Mouse (Mus musculus): ENCODE measurements around the gene Spock2.

Gene Spock2

DNA sequence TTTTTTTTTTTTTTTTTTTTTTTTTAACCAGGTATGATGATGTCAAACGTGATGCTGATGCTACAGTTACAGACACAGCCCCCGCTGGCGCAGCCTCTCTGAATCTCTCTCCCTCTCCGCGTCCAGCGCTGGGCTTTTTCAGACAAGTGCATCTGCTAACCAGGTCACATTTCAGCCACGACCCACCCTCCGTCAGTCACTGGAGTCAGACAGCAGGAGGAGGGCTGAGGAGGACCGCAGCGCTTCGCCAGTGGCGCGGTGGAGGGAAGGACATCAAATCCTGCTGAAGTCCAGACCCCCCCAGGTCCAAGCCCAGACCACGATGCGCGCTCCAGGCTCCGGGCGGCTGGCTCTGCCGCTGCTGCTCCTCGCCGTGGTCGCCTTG lies at the start of gene Spock2:
Gene Spock2, plus strand, starts transcription at position 74 of the 385 bp plus-strand sequence.
- peak; percentile 70 for DNase-seq (ENCODE audit: low spot score)

DNA sequence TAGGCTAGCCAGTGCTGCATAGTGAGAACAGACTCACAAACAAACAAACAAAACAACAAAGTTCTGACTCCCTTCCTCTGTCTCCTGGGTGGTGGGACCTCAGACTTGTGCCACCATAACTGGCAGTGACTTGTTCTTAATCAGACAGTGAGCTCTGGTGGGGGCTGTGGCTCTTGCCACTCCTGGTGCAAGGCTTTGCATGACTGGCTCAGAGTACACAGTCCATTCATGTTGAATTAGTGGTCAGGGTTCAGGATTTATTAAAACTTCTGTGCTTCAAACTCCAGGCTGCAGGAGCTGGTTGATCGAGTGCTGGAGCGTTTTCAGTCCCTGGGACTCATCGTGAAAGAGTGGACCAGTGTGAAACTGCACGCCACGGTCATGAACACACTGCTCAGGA lies 43.8 kb upstream of the Spock2 start:
- DNase-seq (ENCODE audit: low spot score): no peak

DNA sequence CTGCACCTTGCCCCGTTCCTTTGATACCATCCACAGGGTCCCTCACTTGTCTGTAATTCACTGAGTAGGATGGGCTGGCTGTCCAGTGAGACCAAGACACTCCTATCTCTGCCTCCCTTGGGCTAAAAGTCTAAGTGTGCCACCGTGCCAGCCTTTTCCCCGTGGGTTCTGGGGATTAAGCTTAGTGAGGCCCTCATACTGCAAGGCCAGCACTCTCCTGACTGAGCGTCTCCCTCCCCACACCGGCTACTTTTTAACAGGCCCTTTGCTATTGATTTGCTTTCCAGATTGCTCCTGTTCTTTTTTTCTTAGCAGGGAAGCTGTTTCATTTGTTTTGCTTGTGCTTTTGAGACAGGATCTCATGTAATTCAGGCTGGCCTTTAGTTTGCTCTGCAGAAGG lies 43.1 kb upstream of the Spock2 start:
- DNase-seq (ENCODE audit: low spot score): no peak

DNA sequence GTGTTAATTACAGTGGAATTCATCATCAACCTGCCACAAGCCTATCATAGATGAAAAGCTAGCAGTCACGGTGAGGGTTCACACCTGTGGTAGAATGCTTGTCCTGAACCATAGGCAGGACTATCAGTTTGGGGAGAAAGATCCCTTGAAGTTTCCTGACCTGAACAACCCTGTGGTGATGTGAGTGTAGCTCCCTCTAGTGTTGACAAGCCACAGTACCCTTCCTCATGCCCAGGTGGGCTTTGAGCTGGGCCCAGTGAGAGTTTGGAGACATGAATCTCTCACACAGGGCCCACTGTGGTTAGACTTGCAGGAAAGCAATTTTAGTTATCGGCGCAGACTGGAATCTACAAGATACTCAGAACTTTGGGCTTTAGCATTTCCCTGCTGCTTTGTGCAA lies 39.5 kb upstream of the Spock2 start:
- peak; percentile 69 for DNase-seq (ENCODE audit: low spot score)

DNA sequence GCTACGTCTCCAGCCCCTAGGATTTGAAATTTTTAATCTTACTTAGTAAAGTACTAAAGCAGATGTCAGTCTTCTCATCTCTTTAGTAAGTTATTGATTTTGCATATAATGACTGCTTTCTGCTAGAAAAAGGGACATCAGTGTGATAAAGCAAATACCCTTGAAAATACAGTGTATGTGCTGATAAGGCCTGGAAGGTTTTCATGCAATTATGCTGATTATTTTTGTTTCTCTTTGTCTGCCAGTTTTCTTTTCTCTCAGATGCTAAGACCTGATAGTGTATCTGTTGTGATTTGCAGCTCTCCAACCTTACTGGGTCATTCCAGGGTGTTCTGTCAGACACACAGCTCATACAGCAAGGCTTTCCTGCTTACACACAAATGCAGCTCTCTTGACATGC lies 30.9 kb upstream of the Spock2 start:
- no peak for DNase-seq (ENCODE audit: low spot score)

DNA sequence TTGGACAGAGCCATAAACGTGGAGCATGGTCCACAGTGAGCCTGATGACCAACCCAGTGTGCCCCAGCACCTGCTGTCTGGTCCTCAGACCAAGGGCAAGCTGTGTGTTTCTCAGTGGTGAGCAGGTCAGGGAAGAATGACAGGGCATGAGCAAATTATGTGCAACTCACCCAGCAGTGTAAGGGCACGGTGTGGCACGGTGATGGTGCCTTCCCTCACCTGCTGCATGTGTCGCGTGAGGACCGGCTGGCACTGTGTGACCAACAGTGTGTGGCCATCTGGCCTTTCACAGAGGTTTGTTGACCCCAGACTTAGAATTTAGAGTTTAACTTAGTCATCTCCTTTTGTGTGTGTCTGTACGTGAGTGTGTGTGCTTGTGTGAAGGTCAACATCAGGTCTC lies 28.8 kb upstream of the Spock2 start:
- DNase-seq (ENCODE audit: low spot score): no peak

DNA sequence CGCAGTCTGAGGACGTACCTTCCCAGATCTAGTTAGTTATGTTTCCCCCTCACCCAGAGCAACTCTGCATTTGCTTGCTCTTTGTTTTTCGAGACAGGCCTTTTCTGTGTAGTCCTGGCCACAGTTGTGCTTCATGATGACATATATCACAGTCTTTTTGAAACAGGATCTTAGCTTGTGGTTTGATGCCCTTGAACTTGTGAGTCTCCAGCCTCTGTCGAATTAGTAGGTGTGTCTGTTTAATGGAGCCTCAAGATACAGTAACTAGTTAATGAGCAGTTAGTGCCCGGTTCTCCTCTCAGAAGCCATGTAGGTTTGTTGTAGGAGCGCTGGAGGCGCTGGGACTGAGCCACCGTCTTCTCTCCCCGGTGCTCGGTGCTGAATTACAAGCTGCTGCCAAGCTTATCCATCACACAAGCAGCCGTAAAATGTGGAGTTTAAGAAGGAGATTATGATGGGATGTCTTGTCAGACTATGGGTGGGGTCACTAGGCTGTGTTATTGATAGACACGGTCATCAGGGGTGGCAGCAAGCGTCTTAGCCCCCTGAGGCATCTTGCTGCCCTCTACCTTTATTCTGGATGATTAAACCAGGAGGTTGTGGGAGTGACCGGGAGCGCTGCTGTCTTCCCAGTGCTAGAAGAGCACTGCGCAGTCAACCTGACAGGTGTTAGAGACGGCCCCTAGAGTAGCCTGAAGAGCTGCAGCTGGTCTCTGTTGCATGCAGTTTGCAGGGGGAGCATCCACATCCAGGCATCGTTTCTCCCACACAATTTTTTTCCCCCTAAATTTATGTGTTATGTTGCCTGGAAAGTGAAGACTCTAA lies 28.1 kb upstream of the Spock2 start:
- DNase-seq (ENCODE audit: low spot score): no peak

DNA sequence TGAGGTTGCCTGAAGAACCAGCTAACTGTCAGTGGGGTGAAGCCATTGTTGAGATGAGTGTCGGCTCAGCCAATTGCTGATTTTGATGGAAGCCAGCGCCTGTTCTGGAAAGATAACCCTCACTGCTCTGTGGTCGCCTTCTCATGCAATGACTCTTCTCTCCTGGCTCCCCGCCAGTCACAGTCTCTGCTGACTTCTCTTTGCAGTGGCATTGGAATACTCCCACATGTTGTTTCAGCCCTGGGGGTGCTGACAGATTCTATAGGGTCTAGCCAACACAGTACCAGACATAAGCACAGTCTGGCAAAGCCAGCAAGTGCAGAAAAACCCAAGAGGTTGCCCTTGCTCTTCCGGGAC lies 27.5 kb upstream of the Spock2 start:
- DNase-seq (ENCODE audit: low spot score): no peak

DNA sequence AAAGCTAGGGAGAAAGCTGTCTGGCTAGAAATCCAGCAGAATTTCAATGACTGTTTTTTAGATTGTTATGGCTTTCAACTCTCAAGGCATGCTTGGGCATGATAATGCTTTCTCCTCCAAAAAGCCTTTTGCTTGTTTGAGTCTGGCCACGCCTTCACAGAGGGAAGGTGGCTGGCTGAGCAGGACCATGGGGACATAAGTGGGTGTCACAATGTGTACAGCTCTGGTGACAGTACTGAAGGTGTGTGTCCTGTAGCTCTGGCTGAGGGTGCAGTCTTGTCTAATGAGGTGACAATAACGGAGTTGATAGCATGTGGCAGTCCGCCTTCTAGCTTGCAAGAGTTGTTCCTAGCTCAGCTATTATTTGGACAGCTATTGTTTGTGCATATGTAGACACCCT lies 25.8 kb upstream of the Spock2 start:
- DNase-seq (ENCODE audit: low spot score): no peak

DNA sequence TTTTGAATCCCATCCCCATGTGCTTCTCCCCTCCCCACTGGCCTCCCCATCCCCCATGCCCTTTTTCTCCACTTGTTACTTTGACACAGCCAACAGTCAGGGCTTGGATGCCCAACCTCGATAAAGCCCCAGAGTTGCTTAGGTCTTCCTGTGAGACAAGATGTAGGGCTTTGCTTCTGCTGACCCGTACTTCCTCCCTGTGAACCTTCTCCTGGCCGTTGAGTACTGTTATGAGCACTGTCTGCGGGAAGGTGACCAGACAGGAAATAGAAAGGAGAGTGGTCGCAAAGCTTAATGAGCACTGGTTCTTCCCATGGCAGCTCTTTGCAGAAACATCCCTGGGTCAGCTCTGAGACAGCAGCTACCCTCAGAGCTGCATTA lies 25.4 kb upstream of the Spock2 start:
- peak; percentile 22 for DNase-seq (ENCODE audit: low spot score)

DNA sequence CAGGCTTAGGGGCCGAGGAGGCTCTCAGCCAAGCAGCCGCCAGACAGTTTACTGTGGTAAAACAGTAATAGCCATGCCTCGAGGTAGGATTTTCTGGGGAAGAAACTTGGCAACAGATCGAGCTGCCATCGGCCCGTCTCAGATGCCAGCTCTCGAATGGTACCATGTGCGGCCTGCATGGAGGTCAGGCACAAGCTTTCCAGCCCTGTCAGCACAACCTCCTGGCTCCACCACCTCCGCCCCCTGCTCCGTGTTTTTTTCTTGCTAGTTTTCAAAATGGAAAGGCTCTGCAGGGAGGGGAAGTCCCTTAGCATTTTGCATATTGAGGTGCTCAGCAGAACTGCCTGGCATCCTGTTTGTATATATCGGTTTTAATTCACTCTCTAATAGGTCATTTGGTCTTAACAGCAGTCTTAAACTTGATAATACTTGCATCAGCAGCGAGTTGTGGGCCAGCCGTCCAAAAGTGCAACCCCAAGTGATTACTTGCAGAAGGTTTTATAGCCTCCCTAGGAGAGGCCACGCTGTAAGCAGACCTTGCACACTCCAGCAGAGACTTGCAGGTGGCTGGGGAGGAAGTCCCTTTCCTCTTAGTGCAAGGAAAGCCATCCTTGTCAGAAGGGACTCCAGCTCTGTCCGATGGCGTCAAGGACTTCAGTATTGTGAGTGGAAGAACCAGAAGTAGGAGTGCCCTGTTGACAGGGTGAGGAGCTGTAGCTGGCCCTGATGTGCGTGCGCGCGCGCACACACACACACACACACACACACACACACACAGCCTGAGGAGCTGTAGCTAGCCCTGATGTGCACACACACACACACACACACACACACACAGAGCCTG lies 24.8 kb upstream of the Spock2 start:
- no peak for DNase-seq (ENCODE audit: low spot score)

DNA sequence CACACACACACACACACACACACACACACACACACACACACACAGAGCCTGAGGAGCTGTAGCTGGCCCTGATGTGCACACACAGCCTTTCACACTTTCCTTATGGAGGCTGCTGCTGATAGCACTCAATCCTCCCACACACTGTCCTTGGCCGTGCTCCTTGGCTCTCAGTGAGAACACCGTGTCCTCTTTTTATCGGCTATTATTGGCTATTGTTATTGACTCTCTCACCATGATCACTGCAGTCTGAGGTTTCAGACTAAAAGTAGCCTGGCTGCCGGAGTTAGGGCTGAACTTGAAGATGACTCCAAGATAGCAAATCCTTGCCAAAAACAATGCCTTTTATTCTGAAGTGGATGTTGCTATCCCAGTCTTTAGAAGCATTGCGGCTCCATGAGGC lies 24.1 kb upstream of the Spock2 start:
- no peak for DNase-seq (ENCODE audit: low spot score)

DNA sequence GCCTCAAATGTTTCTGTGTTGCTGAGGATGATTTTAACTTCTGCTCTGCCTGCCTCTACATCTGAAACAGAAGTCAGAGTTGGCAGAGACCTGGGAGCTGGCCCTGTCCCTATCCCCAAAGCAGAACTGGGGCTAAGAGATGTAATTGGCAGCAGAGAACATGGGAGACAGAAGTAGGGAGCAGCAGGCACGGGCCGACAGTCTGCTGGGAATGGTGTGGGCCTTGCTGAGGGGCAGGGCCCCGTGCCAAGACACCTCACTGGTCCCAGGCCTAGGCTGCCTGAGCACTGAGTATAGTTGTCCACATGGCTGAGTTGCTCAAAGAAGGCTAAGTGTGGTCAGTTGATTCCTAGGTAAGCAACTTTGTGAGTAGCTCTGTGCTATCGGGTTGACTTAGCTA lies 22.0 kb upstream of the Spock2 start:
- DNase-seq (ENCODE audit: low spot score): no peak

DNA sequence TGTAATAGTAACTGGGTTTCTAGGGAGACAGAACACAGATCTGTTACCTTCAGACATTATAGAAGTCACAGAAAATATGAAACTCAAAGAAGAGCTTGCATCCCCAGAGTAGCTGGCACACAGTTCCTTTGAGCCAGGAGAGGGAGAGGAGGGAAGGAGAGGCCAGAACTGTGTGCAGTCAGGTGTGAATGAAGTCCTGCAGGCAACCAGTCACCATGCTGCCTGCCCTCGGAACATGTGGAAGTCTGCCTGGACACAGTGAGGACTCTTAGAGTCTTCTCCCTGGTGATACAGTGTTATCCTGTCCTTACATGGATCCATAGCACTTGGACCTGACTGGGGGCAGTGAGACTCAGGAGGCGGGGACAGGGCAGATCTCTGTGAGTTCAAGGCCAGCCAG lies 13.7 kb upstream of the Spock2 start:
- no peak for DNase-seq (ENCODE audit: low spot score)

DNA sequence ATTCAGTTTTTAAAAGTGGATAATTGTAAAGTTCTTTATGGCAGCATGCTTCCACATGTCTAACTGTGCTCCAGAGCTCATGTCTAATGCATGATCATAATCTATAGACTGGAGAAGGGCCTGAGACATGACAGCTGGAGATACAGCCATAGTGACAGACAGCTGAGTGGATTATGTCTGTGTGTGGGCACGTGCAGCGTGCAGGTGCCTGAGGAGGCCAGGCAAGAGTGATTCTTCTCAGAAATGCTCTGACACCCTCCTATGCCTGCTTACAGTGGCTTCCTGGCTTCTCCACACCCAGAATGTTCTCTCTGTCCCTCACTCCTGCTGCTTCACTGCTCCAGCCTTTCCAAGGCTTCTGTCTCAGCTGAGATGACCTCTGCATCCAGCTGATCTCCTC lies 12.3 kb upstream of the Spock2 start:
- no peak for DNase-seq (ENCODE audit: low spot score)

DNA sequence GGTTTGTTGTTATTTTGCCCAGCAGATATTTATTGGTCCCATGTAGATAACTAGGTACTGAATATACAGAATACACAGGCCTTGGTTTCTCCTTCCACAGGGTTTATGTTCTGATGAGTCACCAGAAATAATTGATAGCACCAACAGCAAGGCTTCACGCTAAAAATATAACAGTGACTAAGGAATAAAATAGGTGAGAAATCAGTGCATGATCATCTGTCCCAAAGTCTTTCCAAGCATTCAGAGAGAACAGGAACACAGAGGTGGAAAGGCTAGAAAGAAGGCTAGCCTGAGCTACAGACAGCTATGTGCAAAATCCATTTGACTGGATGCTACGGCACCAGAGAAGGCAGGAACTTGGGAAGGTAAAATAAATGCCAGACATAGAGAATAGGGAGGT lies 10.5 kb upstream of the Spock2 start:
- no peak for DNase-seq (ENCODE audit: low spot score)

DNA sequence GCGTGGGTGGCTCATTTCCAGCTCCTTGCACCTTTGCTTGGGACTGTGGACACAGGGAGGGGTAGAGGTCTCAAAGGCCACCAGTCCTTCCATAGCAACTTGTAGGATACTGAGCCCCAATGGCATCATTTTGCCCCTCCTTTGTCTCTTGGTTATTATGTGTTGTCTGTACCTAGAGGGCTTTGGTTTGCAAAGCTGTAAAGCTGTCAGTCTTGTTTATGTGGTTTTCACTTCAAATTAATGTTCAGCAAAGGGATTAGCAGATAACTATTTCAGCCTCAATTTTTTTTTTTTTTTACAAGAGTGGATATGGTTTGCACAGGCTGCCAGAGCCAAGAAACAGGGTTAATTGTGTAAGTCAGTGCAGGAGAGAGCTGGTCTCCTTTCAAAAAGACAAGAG lies 9.7 kb upstream of the Spock2 start:
- DNase-seq (ENCODE audit: low spot score): no peak

DNA sequence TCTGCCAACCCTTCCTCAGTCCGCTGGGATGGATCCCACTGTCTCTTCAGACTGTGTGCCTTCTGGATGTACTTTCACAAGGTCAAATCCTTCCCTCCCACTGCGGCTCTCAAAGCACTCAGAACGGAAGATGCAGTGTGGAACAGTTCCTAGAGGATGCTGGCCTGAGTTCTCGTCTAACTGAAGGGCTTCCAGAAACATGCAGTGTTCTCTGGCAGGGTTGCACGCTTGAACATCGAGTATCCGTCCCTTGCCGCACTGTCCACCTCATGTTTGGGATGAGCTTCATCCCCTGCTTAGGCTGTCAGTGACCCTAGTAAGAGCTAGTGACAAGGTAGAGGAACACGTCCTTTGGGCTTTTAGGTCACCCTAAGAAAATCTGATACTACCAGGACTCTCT lies 8.9 kb upstream of the Spock2 start:
- no peak for DNase-seq (ENCODE audit: low spot score)

DNA sequence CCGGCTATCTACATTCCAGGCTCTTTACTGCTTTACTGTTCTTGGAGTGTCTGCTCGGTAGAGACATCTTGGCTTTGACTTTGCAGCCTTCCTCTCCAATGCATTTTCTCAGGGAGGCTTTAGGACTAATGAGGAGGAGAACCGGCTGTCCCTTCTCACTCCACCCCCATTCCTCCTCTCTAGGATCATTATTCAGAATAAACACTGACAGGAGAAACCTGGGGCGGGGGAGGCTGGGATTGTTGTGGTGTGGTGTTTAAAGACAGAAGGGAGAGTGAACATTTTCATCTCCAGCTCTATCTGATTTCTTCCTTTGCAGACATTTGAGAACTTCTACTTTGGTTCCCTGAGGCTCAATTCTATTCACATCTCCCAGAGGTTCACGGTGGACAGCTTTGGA lies 8.2 kb upstream of the Spock2 start:
- no peak for DNase-seq (ENCODE audit: low spot score)

DNA sequence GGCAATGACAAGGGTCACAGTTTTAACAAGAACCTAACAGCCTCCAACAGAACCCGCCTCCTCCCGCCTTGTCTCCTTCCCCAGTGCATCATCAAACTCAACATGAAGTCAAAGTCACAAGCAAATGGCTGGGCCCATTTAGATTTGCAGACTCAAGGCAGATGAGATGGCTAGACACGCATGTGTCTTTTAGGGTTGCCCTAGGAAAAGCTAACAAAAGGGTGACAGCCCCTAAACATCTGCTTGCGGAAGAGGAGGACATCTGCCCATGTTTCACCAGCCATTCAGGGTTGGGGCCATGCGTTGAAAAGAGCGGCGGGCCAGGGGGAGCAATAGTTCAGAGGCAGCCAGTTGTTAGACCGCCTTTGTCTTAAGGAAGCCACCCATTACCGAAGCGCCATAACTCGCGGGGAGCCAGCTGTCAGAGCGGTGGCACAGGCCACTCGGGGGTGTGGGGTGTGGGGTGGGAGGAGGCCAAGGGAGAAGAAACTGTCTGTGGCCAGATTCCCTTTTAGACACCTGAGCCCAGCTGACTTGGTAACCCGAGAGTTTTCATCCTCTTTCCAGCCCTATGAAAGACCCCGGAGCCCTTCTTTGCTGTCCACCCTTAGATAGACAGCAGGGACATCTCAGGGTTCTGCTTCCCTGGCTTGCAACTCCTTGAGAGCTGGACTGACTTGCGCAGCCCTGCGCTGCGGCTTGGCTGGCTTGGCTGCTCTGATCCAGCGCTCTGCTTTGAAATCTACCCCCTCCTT lies 451 bp upstream of the Spock2 start:
- peak; percentile 53 for DNase-seq (ENCODE audit: low spot score)

DNA sequence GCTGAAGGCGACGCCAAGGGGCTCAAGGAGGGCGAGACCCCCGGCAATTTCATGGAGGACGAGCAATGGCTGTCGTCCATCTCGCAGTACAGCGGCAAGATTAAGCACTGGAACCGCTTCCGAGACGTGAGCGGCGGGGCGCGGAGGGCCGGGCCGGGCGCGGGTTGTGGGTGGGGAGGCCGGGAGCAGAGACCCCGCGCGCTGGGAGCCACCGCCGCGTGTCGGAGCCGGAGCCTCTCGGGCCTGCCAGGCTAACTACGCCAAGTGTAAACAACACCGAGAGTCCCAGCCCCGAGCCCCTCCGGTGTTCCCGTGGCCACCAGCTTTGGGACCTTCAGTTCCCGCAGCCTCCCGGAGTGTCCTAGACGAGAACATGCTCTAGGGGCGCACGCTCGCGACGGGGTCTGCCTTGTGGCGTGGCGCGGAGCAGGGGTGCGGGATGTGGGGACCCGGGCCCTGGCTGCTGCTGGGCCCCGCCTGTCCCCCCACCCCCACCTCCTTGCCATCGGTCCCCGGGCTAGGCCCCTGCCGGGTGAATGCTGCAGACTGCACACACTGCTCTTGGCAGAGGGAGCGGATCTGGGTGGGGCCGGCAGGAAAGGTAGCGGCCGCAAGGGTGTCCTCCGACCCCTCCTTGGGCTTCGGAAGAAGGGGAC lies 640 bp downstream of the Spock2 start:
- DNase-seq (ENCODE audit: low spot score): peak; percentile 72

DNA sequence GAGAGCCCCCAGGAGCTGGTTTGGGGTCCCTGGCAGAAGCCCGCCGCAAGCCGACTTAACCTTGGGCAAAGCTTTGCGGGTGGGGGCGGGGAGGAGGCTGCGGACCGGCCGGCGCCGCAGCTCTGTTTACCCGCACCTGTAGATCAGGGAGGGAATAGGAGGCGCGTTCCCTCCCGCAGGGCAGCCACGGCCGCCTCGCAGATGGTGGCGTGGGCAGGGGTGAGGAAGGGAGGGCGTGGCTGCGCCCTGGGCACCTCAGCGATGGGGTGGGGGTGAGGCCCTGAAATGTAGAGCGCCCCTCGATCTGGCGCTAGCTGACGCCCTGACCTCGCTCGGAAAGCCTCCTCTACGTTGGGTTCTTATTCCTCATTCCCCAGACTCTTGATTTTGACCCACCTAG lies 1.4 kb downstream of the Spock2 start:
- DNase-seq (ENCODE audit: low spot score): no peak
